Mouse (Mus musculus) lung, postnatal 0 days (tissue): ENCODE measurements around the gene Gtpbp4.

Experiments used
- CTCF ChIP-seq: IDR thresholded peaks from 2 replicates; pipeline ENCODE4 v1.5.1; 2016; ENCODE audit warnings: antibody characterized with exemption, mild to moderate bottlenecking
- EP300 ChIP-seq: IDR thresholded peaks from 2 replicates; pipeline ENCODE4 v1.6.1; 2016; ENCODE audit warnings: antibody characterized with exemption, mild to moderate bottlenecking, control low read depth

GRCm38 (mm10) chr13:8995159-8995989 is 509 bp downstream of the Gtpbp4 start:
- TF ChIP-seq EP300: no peak
- no peak for TF ChIP-seq CTCF
